Mouse (Mus musculus) olfactory bulb, adult 2 months (tissue): ENCODE results near the gene Foxf1.

Experiments
- CTCF ChIP-seq: fragments of 200-500 bp; IDR thresholded peaks from 2 replicates; pipeline ENCODE4 v1.5.1; 2012; ENCODE audit warnings: low read depth, mild to moderate bottlenecking, low read length, moderate library complexity; ENCODE audit not compliant: insufficient read depth
- POLR2A ChIP-seq: fragments of 200-500 bp; IDR thresholded peaks from 2 replicates; pipeline ENCODE4 v1.6.1; 2012; ENCODE audit warnings: mild to moderate bottlenecking, low read depth, low read length, moderate library complexity; ENCODE audit not compliant: insufficient read depth

- TF ChIP-seq POLR2A (no peak), CTCF (no peak)
These were observed 52.7 kb downstream of the Foxf1 start for GRCm38 (mm10) chr8:121136856-121137255.
